Mouse (Mus musculus): ENCODE data around the gene Arrdc2.

GRCm38 (mm10) chr8:70846371-70847154 lies 7.0 kb upstream of the Arrdc2 start:
- no peak for TF ChIP-seq POLR2A (IDR thresholded peaks at IDR 0.05; ENCODE audit: borderline replicate concordance, control insufficient read depth, low read depth, low read length)
- TF ChIP-seq CTCF (IDR thresholded peaks at IDR 0.05; ENCODE audit: control insufficient read depth, insufficient read depth, low read length): 0 out of 2 replicates have a peak, but pooled peaks have one; percentile 31

Data from bone marrow, adult 2 months (tissue).